Mouse (Mus musculus) CH12.LX (cell line): Measurements from ENCODE around the gene Tsc22d2.
A peak's percentile ranks its signal among the peaks of the same experiment; 100 is the strongest.

Experiments
- CTCF ChIP-seq, 2 experiments: IDR thresholded peaks in 1 of 2; conservative IDR thresholded peaks in 1 of 2; 2 replicates each; pipeline ENCODE4 v1.5.1; 2011 to 2012; ENCODE audit warnings: low read depth in 2 of 2, low read length in 2 of 2, improper control_type of control experiment in 1 of 2, inconsistent platforms in 1 of 2, mild to moderate bottlenecking in 1 of 2, moderate library complexity in 1 of 2
- ELF1 ChIP-seq: IDR thresholded peaks from 2 replicates; pipeline ENCODE4 v1.6.1; 2014; ENCODE audit warnings: low read depth, mild to moderate bottlenecking, inconsistent platforms, low read length, improper control_type of control experiment
- EP300 ChIP-seq: IDR thresholded peaks from 2 replicates; pipeline ENCODE4 v1.6.1; 2011; ENCODE audit warnings: low read length, improper control_type of control experiment
- ETS1 ChIP-seq: conservative IDR thresholded peaks from 2 replicates; pipeline ENCODE4 v1.6.1; 2012; ENCODE audit warnings: low read depth, mild to moderate bottlenecking, inconsistent platforms, low read length, improper control_type of control experiment, moderate library complexity
- IRF4 ChIP-seq: IDR thresholded peaks from 2 replicates; pipeline ENCODE4 v1.6.1; 2014; ENCODE audit warnings: low read depth, mild to moderate bottlenecking, inconsistent platforms, low read length, improper control_type of control experiment
- JUN ChIP-seq: IDR thresholded peaks from 2 replicates; pipeline ENCODE4 v1.6.1; 2011; ENCODE audit warnings: low read depth, mild to moderate bottlenecking, low read length, improper control_type of control experiment, moderate library complexity; ENCODE audit not compliant: insufficient read depth
- JUND ChIP-seq: conservative IDR thresholded peaks from 2 replicates; pipeline ENCODE4 v1.6.1; 2011; ENCODE audit warnings: low read depth, low read length, improper control_type of control experiment
- MAFK ChIP-seq: IDR thresholded peaks from 2 replicates; pipeline ENCODE4 v1.6.1; 2011; ENCODE audit warnings: low read length, improper control_type of control experiment; ENCODE audit not compliant: insufficient replicate concordance
- POLR2A ChIP-seq: IDR thresholded peaks from 2 replicates; pipeline ENCODE4 v1.6.1; 2011; ENCODE audit warnings: low read depth, mild to moderate bottlenecking, improper control_type of control experiment, low read length
- RCOR1 ChIP-seq: conservative IDR thresholded peaks from 2 replicates; pipeline ENCODE4 v1.6.1; 2012; ENCODE audit warnings: low read depth, mild to moderate bottlenecking, inconsistent platforms, low read length, improper control_type of control experiment
- SMC3 ChIP-seq: IDR thresholded peaks from 2 replicates; pipeline ENCODE4 v1.6.1; 2011; ENCODE audit warnings: low read depth, low read length, improper control_type of control experiment

- TF ChIP-seq CTCF (conservative IDR thresholded peaks at IDR 0.05 in 1 of 2, IDR thresholded peaks at IDR 0.05 in 1 of 2; ENCODE audit: low read depth in 2 of 2, low read length in 2 of 2) (peak in 1 of 2 experiments; percentile 86; a peak in 3 of 4 replicates), EP300 (no peak), ETS1 (no peak), JUN (no peak), ELF1 (no peak), SMC3 (peak; percentile 76), JUND (no peak), POLR2A (no peak), RCOR1 (no peak), MAFK (no peak), IRF4 (no peak)
These were observed 97.1 kb downstream of the Tsc22d2 start for GRCm38 (mm10) chr3:58511581-58511980.
